Mouse (Mus musculus) urinary bladder, adult 2 months (tissue): ENCODE results near the gene Klhdc7a. TPM values are rescaled to one million over a fixed set of nuclear protein-coding genes. Genes with fewer than 3 reads are reported as not detected.

ENCODE experiments used
- DNase-seq: peaks from one replicate; pipeline ENCODE4 v3.0.0; 2022; ENCODE audit warnings: low spot score
- polyA plus RNA-seq: library from polyadenylated mRNA; depleted of rRNA; stranded (reverse); fragments of >200 nt; gene quantifications from 2 replicates; pipeline ENCODE4 v1.2.3, GENCODE M21; 2012; rRNA removed

The Klhdc7a gene
- polyA plus RNA-seq, 1 experiment, result 22.3 TPM

DNA sequence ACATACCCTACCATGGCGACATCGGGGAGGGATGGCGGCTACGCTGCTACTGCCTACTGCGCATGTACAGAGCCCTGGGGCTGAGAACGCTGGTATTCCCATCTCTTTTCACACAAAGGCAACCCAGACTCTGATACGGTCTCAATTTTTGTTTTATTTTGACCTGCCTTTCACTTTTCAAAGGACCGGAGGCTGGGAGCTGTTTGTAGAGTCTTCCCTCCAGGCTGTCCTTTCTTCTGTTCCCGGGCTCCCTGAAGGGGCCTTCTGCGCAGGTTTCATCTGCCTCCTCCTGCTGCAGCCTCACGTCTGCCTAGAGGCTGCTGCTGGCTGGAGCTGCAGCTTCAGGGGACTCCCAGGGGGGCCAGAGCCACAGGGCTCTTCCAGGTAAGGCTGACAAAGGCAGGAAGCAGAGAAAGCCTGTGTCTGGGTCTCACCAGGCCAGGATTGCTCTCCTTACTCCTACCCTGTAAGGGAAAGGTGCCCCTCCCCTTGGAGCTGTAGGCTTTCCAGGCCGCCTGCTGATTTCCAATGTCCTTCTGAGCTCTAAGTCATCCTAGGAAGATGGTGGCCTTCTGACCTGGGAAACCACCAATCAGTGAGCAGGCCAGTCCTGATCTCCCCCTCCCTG, 7.6 kb downstream of the Klhdc7a start:
- DNase-seq, result no peak

DNA sequence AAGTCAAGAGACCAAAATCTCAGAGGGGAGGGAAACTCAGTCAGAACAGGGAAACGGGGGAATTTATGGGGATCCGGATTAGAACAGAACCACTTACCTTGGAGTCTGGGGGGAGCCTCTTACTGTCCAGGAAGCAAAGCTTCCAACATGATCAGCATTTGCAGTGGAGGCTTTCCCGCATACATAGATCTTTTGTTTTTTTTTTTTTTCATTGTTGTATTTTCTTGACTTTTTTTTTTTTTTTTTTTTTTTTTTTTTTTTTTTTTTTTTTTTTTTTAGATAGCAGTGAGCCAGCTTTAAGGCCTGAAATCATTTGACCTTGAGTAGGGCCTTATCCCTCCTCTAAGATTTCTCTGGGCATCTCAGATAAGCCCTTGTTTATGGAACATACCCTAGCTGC, 8.6 kb downstream of the Klhdc7a start:
- DNase-seq, result no peak

DNA sequence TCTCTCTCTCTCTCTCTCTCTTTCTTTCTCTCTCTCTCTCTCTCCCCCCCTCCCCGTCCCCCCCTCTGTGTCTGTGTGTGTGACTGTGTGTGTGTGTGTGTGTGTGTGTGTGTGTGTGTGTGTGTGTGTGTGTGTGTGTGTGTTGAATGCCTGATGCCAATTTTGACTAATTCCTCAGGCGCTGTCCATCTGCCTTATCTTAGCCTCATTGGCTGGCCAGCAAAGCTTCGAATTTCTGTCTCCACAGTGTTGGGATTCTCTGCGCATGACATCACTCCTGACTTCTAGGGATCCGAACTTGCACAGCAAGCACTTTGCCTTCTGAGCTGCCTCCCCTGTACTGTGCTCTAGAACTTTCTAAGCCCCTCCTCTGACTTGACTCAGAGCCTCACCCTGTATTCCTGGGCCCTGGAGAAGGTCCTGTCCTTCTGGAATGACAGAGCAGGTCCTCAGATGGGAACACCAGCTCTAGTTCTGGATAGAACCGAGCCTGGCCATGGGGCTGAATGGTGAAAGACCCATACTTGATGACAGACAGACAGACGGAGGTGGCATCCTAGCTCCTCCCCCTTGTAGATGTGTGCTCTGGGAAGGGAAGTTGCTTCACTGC, 16.8 kb downstream of the Klhdc7a start:
- DNase-seq, result no peak

DNA sequence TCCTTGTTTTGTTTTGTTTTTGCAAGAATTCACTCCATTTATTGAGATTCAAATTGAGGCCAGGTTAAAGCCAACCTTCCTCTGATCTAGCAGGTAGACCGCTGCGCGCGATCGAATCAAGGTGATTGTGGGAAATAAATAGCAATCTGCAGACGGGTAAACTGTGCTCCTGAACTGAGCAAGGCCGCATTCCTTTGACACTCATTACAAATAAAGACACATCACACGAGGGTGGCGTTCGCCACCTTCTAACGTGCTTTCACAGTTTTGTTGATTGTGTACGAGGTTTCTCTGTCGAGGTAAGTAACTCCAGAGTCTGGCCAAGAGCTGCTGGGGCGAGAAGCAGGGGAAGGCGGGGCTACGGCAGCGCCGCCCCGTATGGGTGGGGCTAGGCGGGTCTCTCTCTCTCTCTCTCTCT, 17.4 kb downstream of the Klhdc7a start:
- DNase-seq, result no peak

DNA sequence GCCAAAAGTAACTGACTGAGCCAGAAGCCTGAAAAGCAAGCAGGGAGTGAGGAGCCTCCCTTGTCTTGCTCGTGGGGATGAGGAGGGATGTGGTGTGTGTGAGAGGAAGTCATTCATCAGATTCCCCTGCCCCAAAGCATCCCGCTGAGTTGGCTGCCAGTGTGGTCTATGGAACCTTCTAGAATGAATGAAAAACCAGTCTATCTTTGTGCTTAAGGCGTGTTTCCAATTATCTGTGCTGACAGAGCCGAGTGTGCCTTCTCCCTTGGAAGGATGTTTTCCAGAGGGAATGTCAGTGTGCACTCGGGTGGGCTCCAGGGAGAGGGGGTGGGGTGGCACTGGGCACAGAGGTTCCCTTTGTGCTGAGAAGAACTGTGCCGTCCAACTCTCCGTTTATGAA, 19.2 kb downstream of the Klhdc7a start:
- DNase-seq, result no peak

DNA sequence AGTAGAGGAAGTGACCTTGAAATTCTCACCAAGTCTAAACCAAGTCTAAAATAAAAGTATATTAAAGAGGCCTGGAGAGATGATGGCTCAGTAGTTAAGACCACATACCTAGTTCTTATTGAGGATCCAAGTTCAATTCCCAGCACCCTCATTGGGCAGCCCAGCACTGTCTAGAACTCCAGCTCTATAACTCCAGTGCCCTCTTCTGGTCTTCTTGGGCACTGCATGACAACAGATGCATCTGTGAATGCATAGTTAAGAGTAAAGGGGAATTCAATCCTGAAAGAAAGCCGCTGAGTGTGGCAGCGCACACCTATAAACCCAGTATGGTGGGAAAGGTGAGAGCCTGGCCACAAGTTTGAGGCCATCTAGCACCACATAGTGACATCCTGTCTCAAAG, 20.5 kb downstream of the Klhdc7a start:
- DNase-seq, result no peak

DNA sequence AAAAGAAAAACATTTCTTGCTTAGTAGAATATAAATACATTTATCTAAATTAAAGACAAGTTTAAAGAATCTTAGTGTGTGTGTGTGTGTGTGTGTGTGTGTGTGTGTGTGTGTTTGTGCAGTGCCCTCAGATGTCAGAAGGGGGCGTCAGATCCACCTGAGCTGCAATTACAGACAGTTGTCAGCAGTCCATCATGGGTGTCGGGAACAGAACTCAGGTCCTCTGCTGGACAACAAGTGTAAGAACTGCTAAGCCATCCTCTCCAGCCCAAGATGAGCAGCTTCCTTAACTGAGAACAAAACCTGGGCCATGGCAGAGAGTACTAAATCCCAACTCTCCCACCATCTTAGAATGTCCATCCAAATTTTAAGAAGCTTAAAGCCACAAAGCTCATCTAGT, 26.0 kb downstream of the Klhdc7a start:
- DNase-seq, result no peak

DNA sequence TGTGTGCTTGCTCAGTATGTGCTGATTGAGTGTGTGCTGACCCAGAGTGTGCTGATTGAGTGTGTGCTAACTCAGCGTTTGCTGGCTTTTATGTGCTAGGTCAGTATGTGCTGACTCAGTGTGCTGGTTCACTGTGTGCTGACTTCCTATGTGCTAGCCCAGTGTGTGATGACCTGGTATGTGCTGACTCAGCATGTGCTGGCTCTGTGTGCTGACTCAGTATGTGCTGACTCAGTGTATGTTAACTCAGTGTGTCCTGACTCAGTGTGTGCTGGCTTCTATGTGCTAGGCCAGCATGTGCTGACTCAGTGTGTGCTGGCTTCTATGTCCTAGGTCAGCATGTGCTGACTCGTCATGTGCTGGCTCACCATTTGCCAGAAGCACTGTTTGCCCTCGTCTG, 32.3 kb downstream of the Klhdc7a start:
- no peak for DNase-seq

DNA sequence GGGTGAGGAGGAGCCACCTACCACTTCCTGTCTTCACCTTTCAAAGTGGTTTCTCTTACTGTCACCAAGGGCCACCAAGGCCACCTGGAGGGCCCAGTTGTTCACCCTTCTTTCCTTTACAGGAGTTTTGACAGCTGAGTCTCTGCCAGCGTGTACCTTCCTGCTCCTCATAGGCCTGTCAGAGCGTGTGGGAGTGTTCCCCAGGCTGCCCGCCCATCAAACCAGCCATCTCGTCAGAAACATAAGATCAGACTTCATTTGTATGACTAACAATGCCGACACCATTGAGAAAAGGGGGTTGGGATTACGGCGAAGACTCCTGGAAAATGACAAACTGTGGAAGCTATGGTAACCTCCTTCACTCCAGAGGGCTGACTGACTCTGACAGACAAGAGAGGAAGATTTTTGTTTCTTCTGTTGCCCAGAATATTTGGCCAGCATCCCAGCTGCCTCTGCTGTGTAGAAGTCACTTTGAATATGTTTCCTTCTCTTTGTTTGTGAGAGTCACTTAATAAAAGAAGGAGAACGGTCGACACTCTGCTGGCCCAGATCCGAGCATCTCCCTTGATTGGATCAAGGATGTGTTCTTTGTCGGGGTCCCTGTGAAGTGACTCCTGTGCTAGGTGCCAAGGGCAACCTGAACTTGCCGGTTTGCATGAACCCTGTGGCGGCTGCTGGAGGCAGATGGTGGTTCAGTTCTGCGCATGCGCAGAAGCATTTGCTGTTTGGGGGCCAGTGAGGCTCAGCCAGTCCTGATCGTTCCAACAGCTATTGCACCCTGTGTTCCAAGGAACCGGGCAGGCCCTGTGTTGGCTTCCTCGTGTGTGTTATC, 34.6 kb downstream of the Klhdc7a start:
- no peak for DNase-seq

DNA sequence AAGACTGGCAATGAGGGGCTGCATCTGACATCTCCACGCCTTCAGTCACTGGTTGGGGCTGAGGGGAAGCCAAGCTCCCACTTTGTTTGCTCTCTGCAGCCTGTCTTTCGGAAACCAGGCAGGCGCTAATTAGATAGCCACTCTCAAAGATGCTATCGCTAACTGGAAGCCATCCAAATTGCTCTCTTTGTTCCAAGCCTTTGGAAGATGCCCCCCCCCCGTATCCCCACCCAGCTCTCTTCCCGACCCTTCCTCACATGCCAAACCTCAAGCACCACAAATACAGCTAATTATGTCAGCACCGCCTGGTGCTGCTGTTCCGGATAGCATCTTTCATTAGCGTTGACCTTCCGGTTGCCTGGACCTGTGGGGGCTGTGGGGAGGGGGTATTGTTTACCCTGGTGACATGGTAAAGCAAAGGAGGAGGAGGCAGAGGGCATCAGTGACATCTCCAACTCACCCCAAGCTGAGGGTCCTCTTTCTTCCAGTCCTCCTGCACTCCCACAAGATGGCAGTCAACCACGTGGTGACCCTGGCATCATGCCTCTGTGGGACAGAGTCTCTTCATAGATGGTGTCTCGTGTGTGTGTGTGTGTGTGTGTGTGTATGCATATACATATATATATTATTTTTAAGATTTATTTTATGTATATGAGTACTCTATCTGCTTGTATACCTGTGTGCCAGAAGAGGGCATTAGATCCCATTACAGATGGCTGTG, 35.9 kb downstream of the Klhdc7a start:
- DNase-seq, result no peak

DNA sequence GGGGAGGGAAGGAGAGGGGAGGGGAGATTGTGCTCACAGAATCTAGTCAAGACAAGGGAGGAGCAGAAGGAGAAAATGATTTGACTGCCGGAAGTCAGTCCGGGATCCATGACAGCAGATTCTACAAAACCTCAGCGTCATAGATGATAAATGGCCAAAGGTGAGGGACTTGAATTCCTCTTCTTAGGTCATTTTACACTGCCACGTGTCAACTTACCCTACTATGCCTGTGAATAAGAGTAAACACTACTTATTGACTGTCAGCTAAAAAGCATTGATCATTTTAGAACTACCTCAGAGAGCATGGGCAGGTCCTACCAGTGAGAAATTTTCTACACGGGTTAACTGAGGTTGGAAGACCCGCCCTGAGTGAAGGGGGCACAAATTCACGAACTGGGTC, 36.9 kb downstream of the Klhdc7a start:
- DNase-seq, result no peak

DNA sequence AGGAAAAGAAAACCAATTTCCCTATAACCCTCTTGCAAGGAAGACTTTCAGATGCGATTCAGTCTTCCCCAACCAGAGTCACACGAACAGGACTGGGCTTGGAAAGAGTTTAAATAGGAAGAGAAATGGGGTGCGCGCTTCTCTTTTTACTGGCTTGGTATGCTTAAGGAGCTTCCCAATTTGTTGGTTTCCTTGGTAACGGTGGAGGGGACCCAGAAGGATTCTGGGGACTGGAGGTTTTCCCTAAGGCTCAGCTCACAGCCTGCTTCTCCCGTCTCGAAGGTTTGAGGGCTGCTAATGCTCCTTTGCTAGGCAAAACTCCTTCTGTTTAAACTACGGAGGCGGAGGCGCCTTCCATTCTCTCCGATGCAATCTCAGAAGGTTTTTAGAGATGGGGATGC, 41.7 kb downstream of the Klhdc7a start:
- no peak for DNase-seq

DNA sequence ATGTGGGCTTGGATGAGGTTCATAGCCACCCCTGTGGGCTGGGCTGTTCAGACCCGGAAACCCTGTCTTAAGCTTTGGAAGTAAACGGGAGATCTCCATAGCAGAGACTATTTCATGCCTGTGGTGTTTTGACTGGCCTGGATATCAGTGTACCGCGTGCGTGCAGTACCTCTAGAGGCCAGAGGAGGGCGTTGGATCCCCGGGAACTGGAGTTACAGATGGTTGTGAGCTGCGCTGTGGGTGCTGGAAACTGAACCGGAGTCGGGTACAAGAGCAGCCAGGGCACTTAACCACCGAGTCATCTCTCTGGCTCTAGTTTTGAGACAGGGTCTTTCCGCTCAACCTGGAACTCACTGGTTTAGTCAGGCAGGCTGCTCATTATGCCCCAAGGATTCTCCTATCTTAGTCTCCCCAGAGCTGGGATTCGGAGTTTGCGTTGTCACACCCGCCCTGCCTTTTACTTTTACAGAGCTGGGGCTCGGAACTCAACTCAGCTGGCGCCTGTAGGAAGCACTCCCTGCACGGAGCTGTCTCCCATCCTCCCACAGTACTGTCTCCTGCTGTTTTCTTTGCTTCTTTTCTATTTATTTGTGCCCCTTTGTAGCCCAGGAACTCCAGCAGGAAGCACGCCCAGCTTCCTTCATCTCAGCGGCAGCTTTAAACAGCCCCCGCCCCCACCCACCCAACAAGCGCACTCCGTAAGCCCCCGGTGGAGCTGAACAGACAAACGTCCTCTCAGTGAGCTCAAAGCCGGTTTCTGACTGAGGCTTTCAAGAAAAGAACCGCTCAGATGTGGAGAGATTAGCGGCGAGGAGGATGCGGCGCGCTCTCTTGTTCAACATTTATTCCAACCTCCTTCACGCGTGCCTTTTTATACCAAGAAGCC, 42.3 kb downstream of the Klhdc7a start:
- DNase-seq, result no peak

DNA sequence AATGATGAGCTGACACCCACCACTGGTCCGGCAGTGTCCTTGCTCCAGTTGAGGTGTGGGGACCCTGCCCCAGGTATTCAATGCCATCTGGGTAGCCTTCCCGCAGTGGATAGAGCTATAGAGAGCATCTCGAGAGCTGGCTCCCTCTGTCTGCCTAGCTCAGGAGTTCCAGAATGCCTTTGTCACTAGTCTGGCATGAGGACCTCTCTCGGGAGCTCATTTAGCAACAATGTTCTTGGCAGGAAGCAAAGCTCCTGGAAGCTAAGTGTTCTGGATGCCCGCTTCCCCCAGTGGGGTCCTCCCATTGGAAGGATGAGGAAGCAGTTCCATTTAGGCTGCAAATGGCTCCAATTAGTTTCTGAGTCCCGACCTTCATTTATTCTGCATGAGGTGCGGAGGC, 51.1 kb downstream of the Klhdc7a start:
- no peak for DNase-seq

Other genes starting within 250 kb of the Klhdc7a start
- gene Pax7, start 134.5 kb downstream of the Klhdc7a start, polyA plus RNA-seq, result not detected in 2 replicates